ENCODE assay signal across 8 mouse cellular contexts in genomic region chr11:95309510-95310006, GRCm38 (mm10). TPM values are rescaled to one million over a fixed set of nuclear protein-coding genes. Genes with fewer than 3 reads are reported as not detected.
DNase-seq lines count a peak whose midpoint lies in the region; ATAC-seq and TF ChIP-seq lines count a peak whose summit lies in the region.

No protein-coding gene starts in this region.

- no peaks in the 10 kb centered on the region for H3K9me3 ChIP-seq in ES-Bruce4 (replicated peaks; ENCODE audit: control insufficient read depth, insufficient read depth, low read length, poor library complexity, severe bottlenecking)
- H3K9me3 ChIP-seq in forebrain, embryonic 13.5 days (replicated peaks): no peaks in the 10 kb centered on the region
- H3K9me3 ChIP-seq in liver, postnatal 0 days (ENCODE audit: low read length): no peaks in the 10 kb centered on the region
- no peaks in the 10 kb centered on the region for H3K9me3 ChIP-seq in neural tube, embryonic 14.5 days (ENCODE audit: control insufficient read depth, low read length)

- H3K4me3 ChIP-seq in ES-Bruce4 (ENCODE audit: low read depth, low read length): peak overlapping the region; percentile 93
- H3K4me3 ChIP-seq in forebrain, embryonic 13.5 days: peak overlapping the region; percentile 91
- H3K4me3 ChIP-seq in liver, postnatal 0 days (ENCODE audit: low read depth, low read length): peak overlapping the region; percentile 87
- peak overlapping the region; percentile 72 for H3K4me3 ChIP-seq in neural tube, embryonic 14.5 days (ENCODE audit: low read depth, low read length)

- no peak for TF ChIP-seq CTCF in ES-Bruce4 (IDR thresholded peaks at IDR 0.05; ENCODE audit: low read depth, low read length)
- 0 out of 2 replicates have a peak, but pooled peaks have one; percentile 1 for TF ChIP-seq CTCF in liver, postnatal 0 days (IDR thresholded peaks at IDR 0.05; ENCODE audit: low read depth)

- ATAC-seq in cerebellum, adult (ENCODE audit: insufficient number of reproducible peaks, low FRiP score, low TSS enrichment): peak; percentile 96
- peak; percentile 95 for ATAC-seq in forebrain, embryonic 13.5 days
- peak; percentile 91 for ATAC-seq in liver, postnatal 0 days
- peak; percentile 95 for ATAC-seq in neural tube, embryonic 14.5 days (ENCODE audit: low read depth)

- peak overlapping the region; percentile 69 for H3K4me2 ChIP-seq in forebrain, embryonic 13.5 days
- H3K4me2 ChIP-seq in liver, postnatal 0 days (ENCODE audit: low read depth, low read length): peak overlapping the region; percentile 86
- peak overlapping the region; percentile 50 for H3K4me2 ChIP-seq in neural tube, embryonic 14.5 days (ENCODE audit: low read depth, low read length)

- no peak for TF ChIP-seq EP300 in ES-Bruce4 (IDR thresholded peaks at IDR 0.05; ENCODE audit: insufficient read depth, low read depth, low read length)
- peak; percentile 45; the same call in 1 of the 2 replicates for TF ChIP-seq EP300 in liver, postnatal 0 days (IDR thresholded peaks at IDR 0.05; ENCODE audit: low read depth)

- WGBS in forebrain, embryonic 13.5 days: under 1% methylated on average over 37 of the region's 37 CpGs
- WGBS in large intestine, adult 2 months: 0% methylated on average over 37 of the region's 37 CpGs
- under 1% methylated on average over 37 of the region's 37 CpGs for WGBS in liver, postnatal 0 days (ENCODE audit: insufficient replicate concordance)
- WGBS in neural tube, embryonic 14.5 days: 0% methylated on average over 37 of the region's 37 CpGs

- H3K27me3 ChIP-seq in ES-Bruce4 (ENCODE audit: control insufficient read depth, insufficient read depth, low read length, poor library complexity, severe bottlenecking): no peaks in the 10 kb centered on the region
- no peaks in the 10 kb centered on the region for H3K27me3 ChIP-seq in forebrain, embryonic 13.5 days
- no peaks in the 10 kb centered on the region for H3K27me3 ChIP-seq in liver, postnatal 0 days (ENCODE audit: insufficient read depth, low read length)
- no peaks in the 10 kb centered on the region for H3K27me3 ChIP-seq in neural tube, embryonic 14.5 days (ENCODE audit: control insufficient read depth, insufficient read depth, low read length)

- peak; percentile 98 to 99 for DNase-seq in heart, postnatal 10 days
- DNase-seq in large intestine, adult 2 months (ENCODE audit: low read depth, low spot score): peak; percentile 96
- DNase-seq in liver, postnatal 0 days: peak; percentile 97
- DNase-seq in testis, postnatal 10 days (ENCODE audit: low spot score): peak; percentile 97

- peaks cover 11% of the 10 kb centered on the region for H3K36me3 ChIP-seq in ES-Bruce4 (ENCODE audit: control insufficient read depth, insufficient read depth, low read length, poor library complexity, severe bottlenecking)
- peaks cover 16% of the 10 kb centered on the region for H3K36me3 ChIP-seq in forebrain, embryonic 13.5 days (ENCODE audit: poor library complexity, severe bottlenecking)
- H3K36me3 ChIP-seq in liver, postnatal 0 days (replicated peaks; ENCODE audit: insufficient read depth, low read length): peaks cover 18% of the 10 kb centered on the region
- H3K36me3 ChIP-seq in neural tube, embryonic 14.5 days (ENCODE audit: control insufficient read depth, insufficient read depth, low read length): no peaks in the 10 kb centered on the region

- H3K9ac ChIP-seq in ES-Bruce4 (ENCODE audit: low read depth, poor library complexity, severe bottlenecking): peak overlapping the region; percentile 93
- peak overlapping the region; percentile 90 for H3K9ac ChIP-seq in forebrain, embryonic 13.5 days
- peak overlapping the region; percentile 96 for H3K9ac ChIP-seq in liver, postnatal 0 days (replicated peaks)
- peak overlapping the region; percentile 86 for H3K9ac ChIP-seq in neural tube, embryonic 14.5 days (replicated peaks; ENCODE audit: low read depth, low read length)

- H3K4me1 ChIP-seq in ES-Bruce4 (ENCODE audit: control insufficient read depth, insufficient read depth, low read length): peaks cover 3% of the 10 kb centered on the region
- peaks cover 26% of the 10 kb centered on the region for H3K4me1 ChIP-seq in forebrain, embryonic 13.5 days
- peaks cover 25% of the 10 kb centered on the region for H3K4me1 ChIP-seq in liver, postnatal 0 days (ENCODE audit: insufficient read depth)
- peaks cover 7% of the 10 kb centered on the region; the same call in 1 of the 2 replicates for H3K4me1 ChIP-seq in neural tube, embryonic 14.5 days (ENCODE audit: control insufficient read depth, insufficient read depth, low read length)

- peak overlapping the region; percentile 91 for H3K27ac ChIP-seq in ES-Bruce4 (ENCODE audit: insufficient read depth, low read length)
- peak overlapping the region; percentile 95 for H3K27ac ChIP-seq in forebrain, embryonic 13.5 days
- H3K27ac ChIP-seq in liver, postnatal 0 days (ENCODE audit: low read depth): peak overlapping the region; percentile 99
- H3K27ac ChIP-seq in neural tube, embryonic 14.5 days (ENCODE audit: low read depth, low read length): peak overlapping the region; percentile 93

- peak; percentile 81 for TF ChIP-seq POLR2A in ES-Bruce4 (IDR thresholded peaks at IDR 0.05; ENCODE audit: insufficient read depth, low read length)

- intact Hi-C loops in heart, postnatal 10 days (cut with DNase I): loop anchor here (2.0 to 5.0 kb wide), 3 partner anchors 27 to 75 kb away; partner anchors contain the start of genes Fam117a and Slc35b1

RNA-seq across cellular contexts. Expression of gene Kat7, which starts 0.5 kb away (rescaled TPM):
- 129 and 133 TPM in 2 replicates for polyA plus RNA-seq in ES-Bruce4 (2011; ENCODE audit: insufficient read depth, insufficient read length, low read depth, missing spikeins)
- 66.0 and 77.5 TPM in 2 replicates for polyA plus RNA-seq in forebrain, embryonic 13.5 days (2015; fragmentation: Nextera tagmentation; extraction: Ambion mirVana)
- 10 to 100 TPM; 45.1 to 51.1 TPM for total RNA-seq in heart, postnatal 10 days (2021)
- 33.6 and 36.6 TPM in 2 replicates for polyA plus RNA-seq in large intestine, adult 2 months (2012; rRNA removed)
- polyA plus RNA-seq in liver, postnatal 0 days (2015; fragmentation: Nextera tagmentation; extraction: Ambion mirVana): 16.8 and 19.4 TPM in 2 replicates
- 55.5 and 65.3 TPM in 2 replicates for polyA plus RNA-seq in neural tube, embryonic 14.5 days (2014; fragmentation: Nextera tagmentation; extraction: Ambion mirVana)

RNA-seq across cellular contexts. Expression of gene Fam117a, which starts 27.3 kb away (rescaled TPM):
- polyA plus RNA-seq in ES-Bruce4 (2011; ENCODE audit: insufficient read depth, insufficient read length, low read depth, missing spikeins): 32.4 and 36.2 TPM in 2 replicates
- 3.0 and 3.8 TPM in 2 replicates for polyA plus RNA-seq in forebrain, embryonic 13.5 days (2015; fragmentation: Nextera tagmentation; extraction: Ambion mirVana)
- 10 to 100 TPM in 1 of 2 experiments, 1 to 10 TPM in 1; 9.1 to 14.0 TPM for total RNA-seq in heart, postnatal 10 days (2021)
- 12.9 and 16.7 TPM in 2 replicates for polyA plus RNA-seq in large intestine, adult 2 months (2012; rRNA removed)
- polyA plus RNA-seq in liver, postnatal 0 days (2015; fragmentation: Nextera tagmentation; extraction: Ambion mirVana): 60.1 and 61.8 TPM in 2 replicates
- polyA plus RNA-seq in neural tube, embryonic 14.5 days (2014; fragmentation: Nextera tagmentation; extraction: Ambion mirVana): 1.7 and 2.4 TPM in 2 replicates

RNA-seq across cellular contexts. Expression of gene Tac4, which starts 48.2 kb away (rescaled TPM):
- not detected in 2 replicates for polyA plus RNA-seq in ES-Bruce4 (2011; ENCODE audit: insufficient read depth, insufficient read length, low read depth, missing spikeins)
- not detected in 2 replicates for polyA plus RNA-seq in forebrain, embryonic 13.5 days (2015; fragmentation: Nextera tagmentation; extraction: Ambion mirVana)
- total RNA-seq in heart, postnatal 10 days (2021): not detected
- polyA plus RNA-seq in large intestine, adult 2 months (2012; rRNA removed): 0.06 and 0.08 TPM in 2 replicates
- polyA plus RNA-seq in liver, postnatal 0 days (2015; fragmentation: Nextera tagmentation; extraction: Ambion mirVana): not detected in 2 replicates
- 0.21 and 0.22 TPM in 2 replicates for polyA plus RNA-seq in neural tube, embryonic 14.5 days (2014; fragmentation: Nextera tagmentation; extraction: Ambion mirVana)

Comparison
In these comparisons a context has a peak if more than half of its experiments do, and no peak if none do; other contexts are left out.
1. Peak in every context shown above with its lines: DNase-seq, ATAC-seq, H3K4me3 ChIP-seq and H3K27ac ChIP-seq.